Mouse (Mus musculus): Measurements from ENCODE around the gene Krtap5-3. TPM values are rescaled to one million over a fixed set of nuclear protein-coding genes. Genes with fewer than 3 reads are reported as not detected.
"Not testable (repeated sequence)": the region's sequence is repeated elsewhere in the genome, so short reads cannot be mapped to it uniquely, and the experiment has no call there.

Krtap5-3 gene
- polyA plus RNA-seq, 1 experiment: not detected

- 34% methylated on average over 1 of the region's 1 CpGs for WGBS
- H3K4me1 ChIP-seq (ENCODE audit: control insufficient read depth, insufficient read depth, insufficient read length): no peaks in the 10 kb centered on the region
- H3K36me3 ChIP-seq (ENCODE audit: control insufficient read depth, insufficient read depth, low read length): no peaks in the 10 kb centered on the region
- no peak within 1 kb of the TSS for H3K4me3 ChIP-seq (ENCODE audit: extremely low read depth, insufficient read depth, insufficient read length)
- DNase-seq (ENCODE audit: low read depth in 1 of 2, low spot score in 2 of 2): no peak
- TF ChIP-seq POLR2A (IDR thresholded peaks at IDR 0.05; ENCODE audit: low read depth, low read length): no peak
- no peak for TF ChIP-seq CTCF (IDR thresholded peaks at IDR 0.05; ENCODE audit: extremely low read depth, insufficient read depth, insufficient read length, insufficient replicate concordance)
- no peak within 1 kb of the TSS for H3K27ac ChIP-seq (ENCODE audit: insufficient read depth, low read length)
- no peaks in the 10 kb centered on the region for H3K27me3 ChIP-seq (ENCODE audit: control insufficient read depth, insufficient read depth, low read length)
Measured at GRCm38 (mm10) chr7:142211559-142211958, 10.4 kb downstream of the Krtap5-3 start, which contains the start of gene Gm7579. Gm7579 (plus strand) TSS chr7:142211859.

- not testable (repeated sequence) for H3K27ac ChIP-seq (ENCODE audit: insufficient read depth, low read length)
Measured at GRCm38 (mm10) chr7:142212136-142212535, 11.0 kb downstream of the Krtap5-3 start.

GRCm38 (mm10) chr7:142224518-142224917, 23.4 kb downstream of the Krtap5-3 start:
- Histone ChIP-seq H3K27me3 (ENCODE audit: control insufficient read depth, insufficient read depth, low read length) (no peaks in the 10 kb centered on the region), H3K4me1 (ENCODE audit: control insufficient read depth, insufficient read depth, insufficient read length) (no peaks in the 10 kb centered on the region), H3K4me3 (ENCODE audit: extremely low read depth, insufficient read depth, insufficient read length) (no peak overlapping the region), H3K27ac (ENCODE audit: insufficient read depth, low read length) (no peak overlapping the region), H3K36me3 (ENCODE audit: control insufficient read depth, insufficient read depth, low read length) (no peaks in the 10 kb centered on the region)
- no peak for DNase-seq (ENCODE audit: low read depth in 1 of 2, low spot score in 2 of 2)
- 61% methylated on average over 2 of the region's 2 CpGs for WGBS
- TF ChIP-seq CTCF (IDR thresholded peaks at IDR 0.05; ENCODE audit: extremely low read depth, insufficient read depth, insufficient read length, insufficient replicate concordance): no peak
- no peak for TF ChIP-seq POLR2A (IDR thresholded peaks at IDR 0.05; ENCODE audit: low read depth, low read length)

More at GRCm38 (mm10) chr7:142212136-142212535, 11.0 kb downstream of the Krtap5-3 start:
- H3K4me3 ChIP-seq (ENCODE audit: extremely low read depth, insufficient read depth, insufficient read length); H3K4me1 ChIP-seq (ENCODE audit: control insufficient read depth, insufficient read depth, insufficient read length); H3K36me3 ChIP-seq (ENCODE audit: control insufficient read depth, insufficient read depth, low read length); DNase-seq (ENCODE audit: low read depth in 1 of 2, low spot score in 2 of 2); H3K27me3 ChIP-seq (ENCODE audit: control insufficient read depth, insufficient read depth, low read length): not testable (repeated sequence)
- 52% methylated on average over 1 of the region's 1 CpGs for WGBS

GRCm38 (mm10) chr7:142229871-142230270, 28.7 kb downstream of the Krtap5-3 start, which contains the start of gene Krtap5-5:
Krtap5-5 (minus strand) TSS chr7:142229971.
- H3K27me3 ChIP-seq (ENCODE audit: control insufficient read depth, insufficient read depth, low read length); H3K4me3 ChIP-seq (ENCODE audit: extremely low read depth, insufficient read depth, insufficient read length); H3K36me3 ChIP-seq (ENCODE audit: control insufficient read depth, insufficient read depth, low read length); H3K27ac ChIP-seq (ENCODE audit: insufficient read depth, low read length); DNase-seq (ENCODE audit: low read depth in 1 of 2, low spot score in 2 of 2); H3K4me1 ChIP-seq (ENCODE audit: control insufficient read depth, insufficient read depth, insufficient read length): not testable (repeated sequence)
- 54% methylated on average over 3 of the region's 3 CpGs for WGBS

- Histone ChIP-seq H3K4me3 (ENCODE audit: extremely low read depth, insufficient read depth, insufficient read length) (no peak overlapping the region), H3K4me1 (ENCODE audit: control insufficient read depth, insufficient read depth, insufficient read length) (no peaks in the 10 kb centered on the region), H3K27ac (ENCODE audit: insufficient read depth, low read length) (no peak overlapping the region), H3K36me3 (ENCODE audit: control insufficient read depth, insufficient read depth, low read length) (no peaks in the 10 kb centered on the region), H3K27me3 (ENCODE audit: control insufficient read depth, insufficient read depth, low read length) (no peaks in the 10 kb centered on the region)
- no peak for DNase-seq (ENCODE audit: low read depth in 1 of 2, low spot score in 2 of 2)
- TF ChIP-seq CTCF (IDR thresholded peaks at IDR 0.05; ENCODE audit: extremely low read depth, insufficient read depth, insufficient read length, insufficient replicate concordance) (no peak), POLR2A (IDR thresholded peaks at IDR 0.05; ENCODE audit: low read depth, low read length) (no peak)
- 63% methylated on average over 1 of the region's 1 CpGs for WGBS
Measured at GRCm38 (mm10) chr7:142231540-142231939, 30.4 kb downstream of the Krtap5-3 start.

- no peak for DNase-seq (ENCODE audit: low read depth in 1 of 2, low spot score in 2 of 2)
- Histone ChIP-seq H3K27ac (ENCODE audit: insufficient read depth, low read length) (no peak within 1 kb of the TSS), H3K36me3 (ENCODE audit: control insufficient read depth, insufficient read depth, low read length) (no peaks in the 10 kb centered on the region), H3K4me1 (ENCODE audit: control insufficient read depth, insufficient read depth, insufficient read length) (no peaks in the 10 kb centered on the region), H3K27me3 (ENCODE audit: control insufficient read depth, insufficient read depth, low read length) (no peaks in the 10 kb centered on the region), H3K4me3 (ENCODE audit: extremely low read depth, insufficient read depth, insufficient read length) (no peak within 1 kb of the TSS)
- WGBS: 41% methylated on average over 2 of the region's 2 CpGs
- TF ChIP-seq CTCF (IDR thresholded peaks at IDR 0.05; ENCODE audit: extremely low read depth, insufficient read depth, insufficient read length, insufficient replicate concordance) (no peak), POLR2A (IDR thresholded peaks at IDR 0.05; ENCODE audit: low read depth, low read length) (no peak)
Measured at GRCm38 (mm10) chr7:142240978-142241377, 39.8 kb downstream of the Krtap5-3 start, which contains the start of gene Gm40460. Gm40460 (minus strand) TSS chr7:142241078.

GRCm38 (mm10) chr7:142249824-142250223, 48.7 kb downstream of the Krtap5-3 start:
- DNase-seq (ENCODE audit: low read depth in 1 of 2, low spot score in 2 of 2): no peak
- no peaks in the 10 kb centered on the region for H3K27me3 ChIP-seq (ENCODE audit: control insufficient read depth, insufficient read depth, low read length)
- 0% methylated on average over 1 of the region's 1 CpGs for WGBS
- H3K4me3 ChIP-seq (ENCODE audit: extremely low read depth, insufficient read depth, insufficient read length): no peak overlapping the region
- no peaks in the 10 kb centered on the region for H3K4me1 ChIP-seq (ENCODE audit: control insufficient read depth, insufficient read depth, insufficient read length)
- no peak overlapping the region for H3K27ac ChIP-seq (ENCODE audit: insufficient read depth, low read length)
- TF ChIP-seq POLR2A (IDR thresholded peaks at IDR 0.05; ENCODE audit: low read depth, low read length): no peak
- no peaks in the 10 kb centered on the region for H3K36me3 ChIP-seq (ENCODE audit: control insufficient read depth, insufficient read depth, low read length)

Other genes starting within 250 kb of the Krtap5-3 start
- gene Mob2, start 140.3 kb upstream of the Krtap5-3 start, polyA plus RNA-seq (2012; rRNA removed): 26.7 and 28.2 TPM in 2 replicates
- gene Dusp8, start 105.5 kb upstream of the Krtap5-3 start, polyA plus RNA-seq (2012; rRNA removed): 3.5 TPM in 2 replicates
- not detected in 2 replicates for gene Gm45618, start 80.6 kb upstream of the Krtap5-3 start, polyA plus RNA-seq (2012; rRNA removed)
- gene Gm39115, start 65.3 kb upstream of the Krtap5-3 start, polyA plus RNA-seq (2012; rRNA removed): not detected in 2 replicates
- gene Gm45337, start 56.8 kb upstream of the Krtap5-3 start, polyA plus RNA-seq (2012; rRNA removed): not detected in 2 replicates
- not detected in 2 replicates for gene Gm29735, start 44.3 kb upstream of the Krtap5-3 start, polyA plus RNA-seq (2012; rRNA removed)
- not detected in 2 replicates for gene Gm4553, start 35.6 kb upstream of the Krtap5-3 start, polyA plus RNA-seq (2012; rRNA removed)
- not detected in 2 replicates for gene Krtap5-2, start 25.4 kb upstream of the Krtap5-3 start, polyA plus RNA-seq (2012; rRNA removed)
- gene Gm10153, start 11.0 kb upstream of the Krtap5-3 start, polyA plus RNA-seq (2012; rRNA removed): not detected in 2 replicates
- gene Gm7579, start 10.5 kb downstream of the Krtap5-3 start, polyA plus RNA-seq (2012; rRNA removed): not detected in 2 replicates
- not detected in 2 replicates for gene Krtap5-5, start 28.6 kb downstream of the Krtap5-3 start, polyA plus RNA-seq (2012; rRNA removed)
- not detected in 2 replicates for gene Gm40460, start 39.7 kb downstream of the Krtap5-3 start, polyA plus RNA-seq (2012; rRNA removed)
- gene Gm2431, start 57.0 kb downstream of the Krtap5-3 start, polyA plus RNA-seq (2012; rRNA removed): not detected in 2 replicates
- gene Gm4559, start 73.0 kb downstream of the Krtap5-3 start, polyA plus RNA-seq (2012; rRNA removed): not detected in 2 replicates
- not detected in 2 replicates for gene Krtap5-1, start 95.8 kb downstream of the Krtap5-3 start, polyA plus RNA-seq (2012; rRNA removed)
- not detected in 2 replicates for gene Krtap5-4, start 102.2 kb downstream of the Krtap5-3 start, polyA plus RNA-seq (2012; rRNA removed)
- 14.7 and 20.2 TPM in 2 replicates for gene Ifitm10, start 172.4 kb downstream of the Krtap5-3 start, polyA plus RNA-seq (2012; rRNA removed)
- 0.21 TPM in 1 of 2 replicates, not detected in the other for gene Gm49369, start 181.3 kb downstream of the Krtap5-3 start, polyA plus RNA-seq (2012; rRNA removed)
- 359 and 461 TPM in 2 replicates for gene Ctsd, start 186.7 kb downstream of the Krtap5-3 start, polyA plus RNA-seq (2012; rRNA removed)
- 0.94 and 1.1 TPM in 2 replicates for gene Syt8, start 233.5 kb downstream of the Krtap5-3 start, polyA plus RNA-seq (2012; rRNA removed)
- 3.0 and 3.9 TPM in 2 replicates for gene Tnni2, start 240.4 kb downstream of the Krtap5-3 start, polyA plus RNA-seq (2012; rRNA removed)

Data from spleen, adult 2 months (tissue).